Mouse (Mus musculus): ENCODE results near the gene Col4a4.
A peak's percentile ranks its signal among the peaks of the same experiment; 100 is the strongest.

Col4a4 gene

GRCm38 (mm10) chr1:82586713-82587399, at the start of gene Col4a4, which contains the start of gene Col4a3:
Gene Col4a4, minus strand, starts transcription at chr1:82586849.
Gene Col4a3, plus strand, starts transcription at chr1:82586921.
- DNase-seq (ENCODE audit: low read depth, low spot score), result no peak

DNA sequence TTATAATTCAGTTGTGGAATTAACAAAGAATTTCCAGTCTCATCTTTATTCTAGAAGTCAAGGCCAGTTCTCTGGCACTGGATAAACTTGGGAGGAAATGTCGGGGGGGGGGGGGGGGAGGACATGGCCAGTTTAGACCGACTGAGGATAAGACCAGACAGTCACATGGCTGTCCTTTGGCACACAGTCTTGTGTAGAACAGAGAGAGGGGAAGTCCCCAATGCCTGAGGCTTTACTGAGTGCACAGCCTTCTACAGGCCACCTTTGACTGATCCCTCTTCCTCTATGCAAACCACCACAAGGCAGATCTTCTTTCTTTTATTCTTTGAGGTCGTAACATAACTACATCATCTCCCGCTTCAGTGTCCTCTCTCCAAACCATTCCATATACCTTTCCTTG, 49.7 kb upstream of the Col4a4 start:
- no peak for DNase-seq (ENCODE audit: low read depth, low spot score)

GRCm38 (mm10) chr1:82635254-82635620, 48.6 kb upstream of the Col4a4 start:
- no peak for DNase-seq (ENCODE audit: low read depth, low spot score)

- DNase-seq (ENCODE audit: low read depth, low spot score), result peak; percentile 13
Measured at GRCm38 (mm10) chr1:82634545-82635253, 48.0 kb upstream of the Col4a4 start.

DNA sequence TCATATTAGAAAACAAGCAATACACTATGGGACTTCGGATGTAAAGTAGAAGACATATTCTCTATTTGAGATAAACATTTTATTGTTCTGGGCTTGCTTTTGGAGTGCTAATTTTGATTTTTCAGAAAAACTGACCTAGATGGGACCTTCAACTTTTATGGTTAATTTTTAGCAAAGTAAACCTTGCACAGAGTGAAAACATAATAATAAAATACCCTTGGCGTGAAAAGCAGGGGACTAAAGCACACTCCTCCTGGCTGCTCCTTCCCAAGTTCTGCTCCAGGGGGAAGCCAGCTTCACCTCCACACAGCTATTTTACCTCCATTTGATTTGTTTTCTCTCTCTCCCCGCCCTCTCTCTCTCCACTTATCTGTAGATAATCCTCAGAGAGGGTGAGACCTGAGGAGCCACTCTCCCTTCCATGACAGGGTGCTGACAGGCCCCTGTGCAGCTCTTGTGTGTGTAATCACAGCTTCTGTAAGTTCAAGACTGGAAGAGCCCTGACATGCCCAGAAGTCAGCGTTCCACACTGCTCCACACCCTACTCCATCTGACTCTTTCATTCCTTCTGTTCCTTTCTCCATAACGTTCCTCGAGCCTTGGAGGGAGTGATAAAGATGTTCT, 44.6 kb upstream of the Col4a4 start:
- DNase-seq (ENCODE audit: low read depth, low spot score), result no peak

GRCm38 (mm10) chr1:82629495-82629894, 42.8 kb upstream of the Col4a4 start:
- DNase-seq (ENCODE audit: low read depth, low spot score), result no peak

DNA sequence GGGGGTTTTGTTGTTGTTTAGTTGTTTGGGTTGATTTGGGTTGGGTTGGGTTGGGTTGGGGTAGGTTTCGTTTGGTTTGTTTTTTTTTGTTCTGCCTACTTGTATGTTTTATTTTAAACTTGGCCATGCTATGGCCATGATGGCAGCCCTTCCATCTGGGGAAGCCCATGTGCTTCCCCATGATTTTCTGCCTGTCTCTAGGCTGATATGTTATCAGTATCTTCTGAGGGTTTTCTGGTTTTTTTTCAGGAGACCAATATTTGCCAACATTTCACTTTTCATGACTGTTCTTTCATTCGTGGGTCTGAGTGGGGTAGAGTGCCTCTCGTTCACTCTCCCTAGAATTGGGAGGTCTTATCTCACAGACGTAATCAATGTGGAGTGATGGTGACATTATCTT, 41.0 kb upstream of the Col4a4 start:
- no peak for DNase-seq (ENCODE audit: low read depth, low spot score)

DNA sequence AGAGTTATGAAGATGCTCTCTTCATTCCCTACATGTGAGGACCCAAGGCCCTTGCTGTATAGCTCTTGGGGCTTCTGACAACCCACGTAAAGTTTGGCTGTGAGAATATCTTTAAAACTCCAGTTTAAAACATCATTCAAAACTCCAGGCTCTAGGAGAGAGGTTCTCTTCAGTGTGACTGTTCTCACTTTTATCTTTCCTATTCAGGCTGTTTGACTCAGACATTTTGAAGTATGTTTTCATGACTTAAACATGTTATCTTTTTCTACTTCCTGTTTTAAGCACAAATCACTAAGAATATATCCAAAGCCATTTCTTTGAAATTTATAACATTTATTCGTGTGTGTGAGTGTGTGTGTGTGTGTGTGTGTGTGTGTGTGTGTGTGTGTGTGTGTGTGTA, 38.8 kb upstream of the Col4a4 start:
- DNase-seq (ENCODE audit: low read depth, low spot score), result no peak

GRCm38 (mm10) chr1:82624934-82625333, 38.3 kb upstream of the Col4a4 start:
- no peak for DNase-seq (ENCODE audit: low read depth, low spot score)

DNA sequence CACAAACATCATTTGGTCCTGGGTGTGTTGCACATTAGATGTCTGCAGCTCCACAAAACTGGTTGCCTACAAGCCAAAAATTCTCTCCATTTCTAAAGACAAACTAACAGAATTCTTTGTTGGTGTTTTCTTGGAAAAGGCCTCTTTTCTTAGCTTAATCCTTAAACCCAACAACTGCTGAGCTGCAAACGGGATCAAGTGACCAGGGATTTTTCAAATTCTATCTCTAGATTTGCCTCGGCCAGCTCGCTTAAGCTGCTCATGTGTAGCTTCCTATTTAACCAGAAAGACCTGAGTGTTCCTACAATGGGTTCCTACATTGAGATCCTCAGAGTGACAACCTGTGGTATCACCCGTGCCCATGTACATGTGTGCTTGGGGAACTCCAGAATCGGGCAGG, 33.3 kb upstream of the Col4a4 start:
- no peak for DNase-seq (ENCODE audit: low read depth, low spot score)

GRCm38 (mm10) chr1:82618592-82618991, 31.9 kb upstream of the Col4a4 start:
- DNase-seq (ENCODE audit: low read depth, low spot score), result no peak

DNA sequence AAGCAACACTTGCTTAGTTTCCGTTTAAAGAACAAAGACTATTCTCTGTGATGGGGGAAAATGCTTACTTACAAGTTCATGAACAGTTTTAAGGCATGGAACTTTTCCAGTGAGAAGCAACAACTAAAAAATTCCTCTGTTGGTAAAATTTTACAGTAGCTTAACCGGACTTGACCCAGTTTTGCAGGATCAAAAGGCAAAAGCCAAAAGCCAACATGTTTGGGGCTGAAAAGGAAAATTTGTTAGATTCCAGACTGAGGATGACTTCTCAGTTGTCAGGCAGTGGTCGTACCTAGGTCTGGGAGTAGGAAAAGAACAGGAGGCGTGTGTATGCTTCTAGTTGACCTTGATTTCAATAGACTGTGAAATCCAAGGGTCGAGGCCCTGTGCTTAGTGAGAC, 31.4 kb upstream of the Col4a4 start:
- no peak for DNase-seq (ENCODE audit: low read depth, low spot score)

DNA sequence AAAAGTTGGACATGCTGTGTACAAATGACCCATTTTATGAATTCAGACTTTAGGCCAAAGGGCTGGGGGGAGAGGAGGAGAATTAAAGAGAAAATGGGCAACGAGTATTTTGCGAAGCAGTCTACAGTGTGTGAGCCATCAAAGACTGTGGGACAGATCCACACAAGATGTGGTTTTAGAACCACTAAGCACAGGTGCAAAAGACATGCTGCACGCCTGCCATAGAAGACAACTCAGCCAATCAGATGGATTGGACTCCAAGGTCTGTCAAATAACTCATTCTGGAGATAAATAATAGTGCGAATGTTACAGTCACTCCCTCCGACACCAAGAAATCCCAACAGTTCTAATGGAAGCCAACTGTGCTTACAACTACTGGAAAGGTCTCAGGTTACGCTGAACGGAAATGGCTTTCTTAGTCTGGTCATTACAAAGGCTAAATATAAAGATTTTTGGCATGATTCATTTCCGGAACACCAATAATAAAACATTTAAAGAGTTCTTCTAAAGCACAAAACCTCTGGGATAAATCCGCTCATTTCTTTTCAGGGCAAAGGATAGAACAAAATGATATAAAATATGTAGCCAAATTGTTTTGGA, 25.5 kb upstream of the Col4a4 start:
- DNase-seq (ENCODE audit: low read depth, low spot score), result no peak

- DNase-seq (ENCODE audit: low read depth, low spot score), result peak; percentile 51
Measured at GRCm38 (mm10) chr1:82608646-82609262, 22.1 kb upstream of the Col4a4 start.

- DNase-seq (ENCODE audit: low read depth, low spot score), result no peak
Measured at GRCm38 (mm10) chr1:82605856-82606255, 19.2 kb upstream of the Col4a4 start.

DNA sequence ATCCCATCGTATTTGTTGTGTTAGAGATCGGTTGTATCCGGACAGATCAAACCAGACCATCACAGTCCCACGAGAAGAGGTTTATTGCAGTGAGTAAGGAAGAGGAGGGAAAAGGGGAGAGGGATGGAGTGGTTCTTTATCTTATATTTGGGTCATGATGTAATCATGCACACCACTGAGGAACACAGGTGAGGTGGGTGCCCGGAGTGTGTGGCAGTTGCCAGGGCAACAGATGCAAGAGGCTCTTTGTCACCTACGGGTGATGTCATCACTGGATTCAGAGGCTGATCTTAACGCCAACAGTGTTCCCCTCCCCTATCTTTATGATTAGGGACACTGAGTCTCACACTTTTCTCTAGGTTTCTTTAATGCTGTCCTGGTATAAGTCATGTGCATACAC, 18.7 kb upstream of the Col4a4 start:
- no peak for DNase-seq (ENCODE audit: low read depth, low spot score)

- DNase-seq (ENCODE audit: low read depth, low spot score), result no peak
Measured at GRCm38 (mm10) chr1:82603198-82603950, 16.7 kb upstream of the Col4a4 start.

DNA sequence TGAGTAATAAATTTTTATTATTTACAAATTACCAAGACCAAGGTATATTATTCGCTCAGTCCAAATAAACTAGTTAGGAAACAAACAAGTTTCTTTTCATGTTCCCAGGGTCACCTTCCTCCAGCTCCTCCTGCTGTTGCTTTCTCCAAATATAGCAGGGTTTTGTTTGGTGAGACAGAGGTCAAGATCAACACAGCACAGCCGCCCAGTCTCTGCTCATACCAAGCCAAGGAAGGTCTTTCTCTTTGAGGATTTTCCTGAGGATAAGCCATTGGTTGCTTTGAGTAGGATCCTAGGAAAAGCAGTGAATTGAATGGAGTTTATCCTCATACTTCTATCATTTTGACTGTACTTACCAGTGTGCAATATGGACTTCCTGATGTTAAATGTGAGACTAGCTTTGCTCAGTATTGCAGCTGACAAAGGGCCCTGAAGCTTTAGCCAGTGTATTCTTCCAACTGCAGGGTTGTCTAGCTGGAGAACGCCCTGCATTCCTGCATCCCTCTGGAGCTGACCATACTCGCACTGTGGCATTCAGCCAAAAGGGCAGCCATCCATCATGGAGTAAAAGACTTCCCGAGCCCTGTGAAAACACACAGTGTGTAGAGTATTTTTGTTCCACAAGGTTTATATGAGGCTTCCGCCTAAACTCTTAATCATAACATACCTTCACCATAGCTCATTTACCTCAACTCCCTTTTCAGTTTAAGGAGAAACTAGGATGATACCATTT, 10.4 kb upstream of the Col4a4 start:
- no peak for DNase-seq (ENCODE audit: low read depth, low spot score)

GRCm38 (mm10) chr1:82590266-82590665, 3.6 kb upstream of the Col4a4 start:
- DNase-seq (ENCODE audit: low read depth, low spot score), result no peak

- DNase-seq (ENCODE audit: low read depth, low spot score), result no peak
Measured at GRCm38 (mm10) chr1:82585981-82586380, 668 bp downstream of the Col4a4 start.

- DNase-seq (ENCODE audit: low read depth, low spot score), result no peak
Measured at GRCm38 (mm10) chr1:82578320-82578719, 8.3 kb downstream of the Col4a4 start.
